Mouse (Mus musculus) yolk sac, embryonic 10.5 days (tissue): ENCODE measurements around the gene Vamp5.

Experiments used
- DNase-seq: peaks from one replicate; pipeline ENCODE4 v3.0.0-alpha.2; 2017; ENCODE audit warnings: low spot score

Vamp5 gene

DNA sequence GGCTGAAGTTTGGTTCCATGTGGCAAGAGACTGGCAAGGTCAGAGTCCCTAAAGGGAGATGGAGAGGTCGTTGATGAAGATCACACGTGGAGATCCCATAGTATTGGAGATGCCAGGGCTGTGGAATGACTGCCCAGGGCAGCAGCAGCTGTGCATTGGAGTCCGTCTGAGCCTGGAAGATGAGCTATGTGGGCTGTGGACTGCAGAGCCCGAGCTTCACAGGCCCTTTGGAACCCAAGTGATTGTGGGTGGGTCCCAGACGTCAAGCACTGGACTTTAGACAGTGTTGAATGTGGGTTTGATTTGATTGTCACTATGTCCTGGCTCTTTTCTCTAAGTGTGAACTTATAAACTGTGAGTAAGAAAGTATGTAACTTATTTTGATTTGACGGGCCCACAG, 15.3 kb downstream of the Vamp5 start:
- DNase-seq: no peak

DNA sequence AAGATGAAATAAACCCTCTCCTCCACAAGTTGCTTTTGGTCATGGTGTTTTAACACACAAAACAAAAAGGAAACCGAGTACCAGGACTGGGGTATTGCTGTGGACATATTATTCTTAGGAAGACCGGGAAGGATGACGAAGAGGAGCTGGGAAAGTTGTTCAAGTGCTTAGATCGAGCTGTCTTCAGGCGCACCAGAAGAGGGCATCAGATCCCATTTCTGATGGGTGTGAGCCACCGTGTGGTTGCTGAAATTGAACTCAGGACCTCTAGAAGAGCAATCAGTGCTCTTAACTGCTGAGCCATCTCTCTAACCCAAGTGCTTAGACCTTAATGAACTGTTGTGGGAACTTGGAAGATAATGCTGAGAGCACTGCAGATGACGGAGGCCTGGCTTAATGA, 16.3 kb downstream of the Vamp5 start:
- no peak for DNase-seq

DNA sequence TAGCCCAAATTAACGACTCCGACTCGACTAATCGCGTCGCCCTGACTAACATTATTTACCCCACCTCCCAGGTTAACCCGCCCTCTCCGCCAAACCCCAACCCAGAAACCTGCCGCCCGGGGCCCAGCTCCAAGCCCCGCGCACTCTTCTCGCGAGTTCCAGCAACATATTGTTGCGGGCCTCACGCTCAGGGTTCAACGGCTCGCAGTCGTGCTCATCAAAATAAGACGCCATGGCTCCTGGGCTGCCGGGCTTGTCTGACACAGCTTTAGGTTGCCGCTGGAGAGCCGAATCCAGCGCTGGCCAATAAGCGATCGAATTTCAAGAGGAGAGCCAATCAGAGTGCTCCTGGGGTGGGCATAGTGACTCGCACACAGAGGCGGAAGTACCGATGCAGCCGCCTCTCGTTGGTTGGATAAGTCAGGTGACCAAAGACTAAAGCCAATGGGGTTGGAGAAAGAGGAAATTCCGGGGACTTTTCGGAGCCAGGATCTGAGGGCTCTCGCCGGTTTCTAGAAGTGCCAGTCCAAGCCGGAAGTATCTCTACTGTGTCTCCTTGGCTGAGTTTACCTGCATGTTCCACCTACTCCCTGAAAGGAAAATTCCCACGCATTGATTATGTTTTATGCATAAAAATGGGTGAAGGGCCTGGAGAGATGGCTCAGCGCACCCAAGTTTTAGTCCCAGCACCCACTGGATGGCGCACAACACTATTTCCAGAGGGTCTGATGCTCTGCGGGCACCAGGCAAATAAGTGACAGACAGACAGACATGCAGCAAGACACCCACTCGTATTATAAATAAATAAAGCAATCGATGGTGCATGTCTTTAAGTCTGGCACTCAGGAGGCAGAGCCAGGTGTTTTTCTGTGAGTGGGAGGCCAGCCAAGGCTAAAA, 17.9 kb downstream of the Vamp5 start:
- DNase-seq: peak; percentile 97

DNA sequence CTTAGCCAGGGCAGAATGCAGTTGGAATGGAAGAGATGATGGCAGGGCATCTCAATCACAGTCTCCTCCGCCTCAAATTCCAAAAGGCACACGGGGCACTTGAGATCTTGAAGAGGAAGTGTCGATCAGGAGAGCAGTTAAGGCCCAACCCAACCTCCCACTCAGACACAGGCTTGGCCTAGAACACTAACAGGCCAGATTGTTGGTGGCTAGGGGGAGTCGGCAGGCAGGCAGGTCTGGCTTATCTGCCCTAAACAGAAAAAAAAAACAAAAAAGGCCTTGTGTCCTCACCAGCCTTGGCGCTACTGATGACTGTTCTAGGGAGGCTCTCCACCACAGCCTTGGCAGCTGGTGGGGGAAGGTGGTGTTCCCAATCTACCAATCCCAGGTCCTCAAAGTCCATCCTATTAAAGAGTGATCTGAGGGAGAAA, 19.1 kb downstream of the Vamp5 start:
- no peak for DNase-seq

DNA sequence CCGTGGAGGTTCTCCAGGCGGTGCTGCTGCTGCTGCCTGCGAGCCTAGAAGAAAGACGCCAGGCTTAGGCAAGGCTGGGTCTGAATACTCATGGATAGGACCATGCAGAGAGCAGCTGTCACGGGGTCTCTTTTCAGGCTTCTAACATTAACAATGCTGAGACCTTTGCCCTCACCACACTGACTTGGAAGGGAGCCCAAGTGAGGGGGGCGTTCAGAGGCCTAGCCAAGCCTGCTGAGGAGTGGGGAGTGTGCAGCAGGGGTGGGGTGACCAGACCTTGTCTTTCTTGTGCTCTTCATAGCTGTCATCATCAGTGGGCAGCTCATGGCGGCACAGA, 19.7 kb downstream of the Vamp5 start:
- DNase-seq: peak; percentile 82

DNA sequence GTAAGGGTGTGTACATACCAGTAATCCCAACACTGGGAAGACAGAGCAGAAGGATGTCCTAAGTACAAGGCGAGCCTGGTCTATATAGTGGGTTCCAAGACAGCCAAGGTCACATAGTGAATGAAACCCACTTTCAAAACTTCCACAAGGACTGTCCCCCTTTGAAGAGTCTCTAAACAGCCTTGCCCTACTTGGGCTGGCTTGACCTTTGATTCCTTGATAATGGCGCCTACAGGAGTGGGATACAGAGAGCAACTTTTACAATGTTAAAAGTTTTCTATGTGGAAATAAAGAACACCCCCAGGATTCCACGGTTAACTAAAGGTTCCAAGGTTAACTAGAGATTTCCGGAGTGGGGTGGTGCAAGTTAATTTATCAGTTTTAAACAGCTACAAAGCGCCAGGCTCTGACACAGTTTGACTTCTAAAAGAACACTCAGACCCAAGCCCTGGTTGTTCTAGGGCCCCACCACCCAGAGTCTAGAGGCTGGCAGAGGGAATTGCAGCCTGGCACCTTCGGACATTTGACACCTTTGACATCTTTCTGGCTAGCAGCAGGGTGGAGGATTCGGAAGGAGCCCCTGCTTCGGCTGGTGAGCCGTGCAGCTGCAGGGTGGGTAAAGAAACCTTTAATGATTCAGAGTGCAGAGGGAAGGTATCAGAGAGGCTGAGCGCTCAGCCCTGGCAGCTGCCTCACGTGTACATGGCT, 20.2 kb downstream of the Vamp5 start:
- DNase-seq: peak; percentile 64

DNA sequence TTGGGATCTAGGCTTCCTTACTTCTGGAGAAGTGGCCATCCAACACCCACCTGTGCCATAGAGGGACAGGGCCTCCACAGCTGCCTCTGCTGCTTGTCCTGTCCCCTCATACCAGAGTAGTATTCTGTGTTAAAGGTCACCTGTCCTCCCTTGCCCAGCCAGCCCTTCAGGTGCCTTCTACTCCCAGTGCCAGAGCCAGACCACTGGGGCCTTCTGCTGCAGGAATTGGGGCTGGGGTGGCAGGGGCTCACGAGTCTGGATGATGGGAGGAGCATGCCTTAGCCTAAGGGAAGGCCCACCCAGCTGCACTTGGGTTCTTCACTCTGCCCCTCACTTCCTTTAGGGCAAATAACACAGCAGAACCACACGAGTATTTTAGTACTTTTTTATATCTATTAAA, 20.9 kb downstream of the Vamp5 start:
- DNase-seq: peak; percentile 55

DNA sequence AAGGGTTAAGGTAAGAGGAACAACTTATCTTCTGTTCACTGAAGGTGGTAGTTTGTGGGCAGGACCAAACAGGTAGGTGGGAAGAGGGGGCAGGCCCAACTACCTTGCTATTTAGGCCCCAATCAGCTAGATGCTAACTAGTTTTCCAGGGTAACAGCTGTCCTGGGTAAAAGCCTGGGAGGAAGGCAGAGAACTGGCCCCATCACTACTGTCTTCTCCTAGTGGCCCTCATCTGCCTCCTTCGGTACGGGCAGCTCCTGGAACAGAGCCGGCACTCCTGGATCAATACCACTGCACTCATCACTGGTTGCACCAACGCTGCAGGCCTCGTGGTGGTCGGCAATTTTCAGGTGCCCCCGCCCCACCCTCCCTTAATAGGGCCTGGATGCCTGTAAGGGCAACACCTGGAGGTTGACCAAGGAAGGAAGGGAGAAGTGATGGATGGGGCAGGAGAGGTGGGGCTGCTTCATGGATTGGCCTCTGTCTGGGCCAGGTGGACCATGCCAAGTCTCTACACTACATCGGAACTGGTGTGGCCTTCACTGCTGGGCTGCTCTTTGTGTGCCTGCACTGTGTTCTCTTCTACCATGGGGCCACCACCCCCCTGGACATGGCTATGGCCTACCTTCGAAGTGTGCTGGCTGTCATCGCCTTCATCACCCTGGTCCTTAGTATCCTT, 22.0 kb downstream of the Vamp5 start:
- no peak for DNase-seq

DNA sequence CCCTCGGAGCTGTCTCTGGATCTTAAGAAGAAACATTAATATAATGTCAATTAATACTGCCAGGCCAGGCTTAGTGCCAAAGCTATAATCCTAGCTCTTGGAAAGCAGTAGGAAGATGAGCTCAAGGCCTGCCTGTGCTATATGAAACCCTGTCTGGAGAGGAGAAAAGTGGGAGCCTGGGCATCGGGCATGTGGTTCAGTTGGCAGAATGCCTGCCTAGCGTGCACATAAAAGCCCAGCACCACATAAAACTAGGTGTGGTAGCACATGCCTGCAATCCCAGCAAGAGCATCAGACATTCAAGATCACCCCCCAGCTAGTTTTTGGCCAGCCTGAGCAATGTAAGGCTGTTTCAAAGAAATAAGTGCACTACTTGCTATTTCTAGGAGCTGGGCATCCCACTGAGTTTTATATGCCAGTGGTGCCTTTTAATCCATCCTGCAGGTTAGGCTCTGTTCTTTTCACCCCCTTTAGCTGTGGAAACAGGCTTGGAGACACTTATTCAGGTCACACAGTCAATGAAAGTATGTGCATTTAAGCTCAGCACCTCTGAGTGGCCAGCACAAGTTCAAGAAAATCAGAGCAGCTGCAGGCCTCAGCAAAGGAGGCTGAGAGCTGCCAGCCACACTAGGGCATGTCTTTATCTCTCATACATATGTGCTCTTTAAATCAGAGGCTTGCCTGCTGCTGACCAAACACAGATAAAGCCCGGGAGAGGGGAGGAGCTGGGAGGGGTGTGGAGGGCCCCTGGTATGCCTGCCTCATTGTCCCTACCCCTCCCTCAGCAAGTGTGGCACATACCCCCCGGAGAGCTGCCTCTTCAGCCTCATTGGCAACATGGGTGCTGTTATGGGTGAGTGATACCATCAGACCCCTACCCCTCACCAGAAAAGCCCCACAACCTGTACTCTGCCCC, 22.8 kb downstream of the Vamp5 start:
- peak; percentile 63 for DNase-seq

DNA sequence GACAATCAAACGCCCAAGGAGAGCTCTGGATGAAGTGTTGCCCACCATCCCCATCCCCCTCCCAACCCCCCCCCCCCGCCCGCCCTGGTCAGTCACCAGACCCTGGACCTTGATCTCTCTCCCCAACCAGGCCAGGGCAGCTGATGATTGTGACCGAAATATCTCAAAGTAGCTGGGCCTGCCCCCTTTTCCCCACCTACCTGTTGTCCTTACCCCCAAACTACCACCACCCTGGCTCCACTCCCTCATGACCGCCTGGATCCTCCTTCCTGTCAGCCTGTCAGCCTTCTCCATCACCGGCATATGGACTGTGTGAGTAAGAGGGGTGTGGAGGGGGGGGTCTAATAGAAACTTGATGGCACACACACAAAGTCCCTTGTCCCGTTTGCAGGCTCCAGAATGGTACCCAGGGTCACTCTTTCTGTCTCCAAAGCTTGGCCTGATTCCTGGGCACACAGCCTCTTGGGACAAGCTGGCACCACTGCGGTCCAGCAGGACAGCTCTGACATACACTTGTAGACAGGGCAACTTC, 24.2 kb downstream of the Vamp5 start:
- peak; percentile 72 for DNase-seq

DNA sequence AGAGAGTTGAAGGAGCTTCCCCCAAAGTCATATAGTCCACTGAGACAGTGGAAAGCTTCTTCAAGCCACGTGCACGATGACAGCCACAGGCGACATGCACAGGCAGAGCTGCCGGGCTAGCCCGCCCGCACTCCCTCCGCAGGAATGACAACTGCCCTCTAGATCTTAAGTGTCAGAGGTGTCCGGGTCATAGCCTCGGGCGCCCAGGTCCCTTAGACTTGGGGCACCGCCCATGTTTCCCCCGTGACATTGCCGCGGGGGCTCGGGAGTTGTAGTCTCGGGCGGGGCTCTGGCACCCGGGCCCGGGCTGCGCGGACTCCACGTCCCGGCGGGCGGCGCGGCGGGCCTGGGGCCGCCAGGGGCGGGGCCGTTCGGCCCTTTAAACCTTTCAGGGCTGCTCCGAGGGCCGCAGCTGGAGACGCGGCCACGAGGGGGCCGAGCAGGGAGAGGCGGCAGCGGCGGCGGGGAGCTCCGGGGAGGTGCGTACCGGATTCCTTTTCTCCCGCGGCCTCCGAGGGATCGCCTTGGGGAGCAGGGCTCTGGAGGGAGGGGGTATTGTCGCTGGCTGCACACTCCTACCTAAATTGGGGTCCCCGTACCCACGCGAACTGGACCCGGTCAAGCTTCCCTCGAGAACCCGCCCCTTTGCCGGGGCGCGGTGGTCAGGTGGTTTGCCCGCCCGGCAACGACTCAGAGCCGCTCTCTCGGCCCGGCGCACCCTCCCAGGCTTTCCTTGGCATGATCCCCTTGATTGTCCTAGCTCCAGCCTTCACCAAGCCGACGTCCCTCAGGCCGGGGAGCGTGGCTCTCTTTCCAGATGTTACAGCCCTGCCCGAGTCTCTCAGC, 25.0 kb downstream of the Vamp5 start, which contains the start of gene Tmem150a:
Gene Tmem150a (plus strand): TSS at position 382 of the 846 bp plus-strand sequence.
- DNase-seq: peak; percentile 93

DNA sequence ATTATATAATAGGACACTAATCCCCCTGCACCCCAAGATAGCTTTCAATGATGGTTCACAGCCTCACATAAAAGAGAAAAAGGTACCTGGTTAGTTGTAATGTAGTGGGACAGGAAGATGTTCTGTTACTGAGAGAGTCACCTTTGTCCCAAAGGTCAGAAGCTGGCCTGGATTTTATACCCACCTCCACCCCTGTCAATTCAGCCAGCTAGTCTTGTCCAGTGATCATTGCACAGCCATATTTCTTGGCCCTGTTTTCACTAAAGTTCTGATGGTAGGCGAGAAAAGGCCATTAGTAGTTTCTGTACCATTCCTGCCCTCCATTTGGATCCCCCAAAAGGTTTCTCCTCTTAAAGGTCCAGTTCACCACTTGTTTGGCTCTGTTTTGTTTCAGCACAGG, 26.2 kb downstream of the Vamp5 start:
- DNase-seq: no peak

DNA sequence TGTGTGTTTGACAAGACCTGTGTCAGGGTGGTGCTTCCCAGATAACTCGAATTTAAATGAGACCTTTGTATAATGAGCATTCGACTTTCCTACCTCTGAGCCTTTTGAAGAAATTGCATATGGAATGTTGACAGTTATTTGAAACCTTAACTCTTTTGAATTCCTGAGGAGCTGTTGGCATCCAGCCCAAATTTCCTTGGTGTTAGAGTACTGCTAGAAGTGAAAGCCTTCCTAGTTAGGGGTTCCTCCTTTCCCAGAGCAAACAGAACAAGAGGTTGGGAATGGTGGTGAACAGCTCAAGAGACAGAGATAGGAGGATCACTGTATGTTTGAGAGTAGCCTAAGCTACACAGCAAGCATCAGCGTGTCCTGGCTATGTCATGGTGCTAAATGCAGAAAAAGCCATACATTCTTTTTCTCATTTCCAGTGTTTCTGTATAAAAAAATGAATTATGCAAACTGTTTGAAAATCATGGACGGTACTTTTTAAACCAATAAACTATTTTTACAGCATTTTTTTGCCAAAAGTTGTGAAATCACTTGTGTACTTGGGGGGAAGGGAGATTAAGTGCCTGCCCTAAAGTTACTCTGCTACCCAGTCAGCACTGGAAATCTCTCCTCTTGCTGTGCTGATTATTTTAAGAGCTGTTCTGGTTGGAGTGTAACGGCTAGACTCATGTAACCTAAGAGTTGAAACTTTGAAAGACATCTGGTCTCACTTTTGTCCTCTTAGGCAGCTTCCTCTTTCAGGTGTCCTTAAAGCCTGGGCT, 27.4 kb downstream of the Vamp5 start:
- DNase-seq: no peak

DNA sequence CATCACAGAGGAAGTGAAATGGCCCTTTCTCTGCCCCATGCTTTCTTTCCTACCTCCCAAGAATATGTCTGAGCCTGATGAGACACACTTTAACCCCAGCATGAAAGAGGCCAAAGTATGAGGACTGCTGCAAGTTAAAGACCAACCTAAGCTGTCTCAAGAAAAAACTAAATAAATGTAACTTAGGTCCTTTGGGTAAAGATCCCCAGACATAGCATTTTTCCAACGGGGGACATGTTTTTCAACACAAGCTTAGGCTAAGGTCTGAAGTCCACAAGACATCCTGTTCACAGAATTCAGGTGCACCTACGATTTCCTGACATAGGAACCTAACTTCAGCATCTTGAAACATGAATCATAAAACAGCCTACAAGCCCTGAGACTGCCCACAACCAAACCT, 30.1 kb downstream of the Vamp5 start:
- no peak for DNase-seq

DNA sequence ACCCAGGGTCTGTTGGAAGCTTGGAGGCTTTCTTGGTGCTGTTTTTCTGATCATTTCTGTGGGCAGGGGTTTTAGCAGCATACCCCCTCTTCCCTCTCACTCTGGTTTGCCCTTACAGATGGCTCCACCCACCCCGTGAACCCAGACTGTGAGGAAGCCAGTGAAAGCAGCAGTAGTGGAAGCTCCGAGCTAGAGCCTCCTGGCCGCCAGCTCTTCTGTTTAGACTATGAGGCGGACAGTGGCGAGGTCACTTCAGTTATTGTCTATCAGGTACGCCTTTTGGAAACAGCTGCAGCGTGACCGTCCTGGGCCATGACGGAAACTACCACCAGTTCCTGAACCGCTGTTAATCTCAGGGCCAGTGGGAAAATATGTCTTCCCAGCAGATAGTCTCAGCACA, 31.9 kb downstream of the Vamp5 start:
- no peak for DNase-seq

DNA sequence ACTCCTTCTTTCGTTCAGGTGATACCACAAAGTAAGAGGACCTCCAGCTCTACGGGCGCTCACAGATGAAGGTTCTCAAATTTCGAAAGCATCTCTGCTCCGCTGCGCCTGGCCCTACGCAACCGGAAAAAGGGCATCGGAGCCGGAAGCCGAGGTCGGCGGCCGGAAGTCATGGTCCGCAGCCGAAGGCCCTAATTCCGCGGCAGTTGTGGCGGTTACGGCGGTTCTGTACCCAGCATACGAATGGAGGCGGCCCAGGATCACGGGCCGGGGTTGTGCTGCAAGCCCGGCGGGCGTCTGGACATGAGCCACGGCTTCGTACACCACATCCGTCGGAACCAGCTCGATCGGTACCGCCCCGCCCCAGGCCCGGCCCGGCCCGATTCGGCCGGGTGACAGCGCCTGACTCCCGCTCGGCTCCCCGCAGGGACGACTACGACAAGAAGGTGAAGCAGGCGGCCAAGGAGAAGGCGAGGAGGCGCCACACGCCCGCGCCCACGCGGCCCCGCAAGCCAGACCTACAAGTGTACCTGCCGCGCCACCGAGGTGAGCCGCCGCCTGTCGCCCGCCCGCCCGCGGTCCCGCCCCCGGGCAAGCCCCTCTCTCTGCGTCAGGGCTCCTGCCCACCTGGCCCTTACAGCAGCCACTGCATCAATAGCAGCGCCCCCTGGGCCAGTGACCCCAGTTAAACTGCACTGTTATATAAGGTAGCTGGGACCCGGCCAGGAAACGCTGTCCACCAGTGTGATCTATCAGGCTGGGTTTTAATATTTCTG, 32.9 kb downstream of the Vamp5 start, which contains the start of gene 0610030E20Rik:
Gene 0610030E20Rik (plus strand): TSS at position 152 of the 776 bp plus-strand sequence.
- DNase-seq: peak; percentile 81

DNA sequence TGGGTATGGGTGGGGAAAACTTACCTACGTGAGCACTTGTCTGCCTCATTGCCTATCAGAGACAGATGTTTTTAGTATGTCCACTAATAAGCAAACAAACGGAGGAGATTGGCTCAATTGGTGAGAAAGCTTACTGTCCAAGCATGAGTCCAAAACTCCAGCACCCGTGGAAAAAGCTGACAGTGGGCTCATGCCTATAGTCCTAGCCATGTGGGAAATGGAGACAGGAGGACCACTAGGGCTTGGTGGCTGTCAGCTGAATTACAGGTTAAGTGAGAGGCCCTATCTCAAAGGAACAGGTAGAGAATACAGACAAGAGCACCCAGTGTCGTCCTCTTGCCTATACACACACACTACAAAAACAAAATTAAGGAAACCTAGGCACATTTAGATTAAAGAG, 34.0 kb downstream of the Vamp5 start:
- no peak for DNase-seq

DNA sequence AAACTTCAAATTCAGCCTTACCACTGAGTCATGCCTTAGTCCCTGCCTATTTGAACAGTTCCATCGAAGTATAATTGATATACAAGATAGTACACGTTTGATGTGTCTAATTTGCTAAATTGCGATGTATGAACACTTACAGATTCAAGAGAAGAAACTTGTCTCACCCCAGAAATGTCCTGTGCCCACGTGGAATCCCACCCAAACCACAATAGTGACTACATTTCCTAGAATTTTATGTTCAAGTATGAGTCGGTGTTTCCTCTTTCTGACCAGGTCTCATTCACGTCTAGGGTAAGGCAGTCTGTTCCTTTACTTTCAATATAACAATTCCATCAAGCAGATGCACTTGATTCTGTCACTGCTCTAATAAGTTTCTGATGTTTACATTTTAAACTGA, 34.6 kb downstream of the Vamp5 start:
- DNase-seq: no peak

DNA sequence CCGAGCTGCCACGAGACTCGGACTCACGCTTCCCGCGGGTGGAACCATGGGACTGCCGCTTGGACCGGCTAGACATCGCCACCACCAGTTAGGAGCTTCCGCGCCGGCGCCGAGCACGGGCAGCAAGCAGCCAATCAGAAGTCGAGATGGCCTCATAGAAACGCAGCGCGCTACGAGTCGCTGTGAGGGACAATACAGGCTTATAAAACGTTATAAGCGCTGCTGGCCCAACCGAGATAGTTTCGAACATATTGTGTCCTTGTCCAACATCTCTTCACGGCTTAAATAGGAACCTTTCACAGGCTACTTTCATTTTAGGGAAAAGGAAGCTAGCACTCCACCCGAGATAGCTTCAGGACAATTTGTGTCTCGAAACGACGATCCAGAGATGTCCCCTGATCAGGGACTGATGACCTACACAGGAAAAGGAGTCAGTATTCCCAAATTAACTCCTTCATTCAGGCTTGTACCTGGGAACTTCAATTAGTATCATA, 35.1 kb downstream of the Vamp5 start, which contains the start of gene Usp39:
Gene Usp39 (minus strand): TSS at position 111 of the 494 bp plus-strand sequence.
- peak; percentile 89 for DNase-seq
